Mouse (Mus musculus) embryo, embryonic 11.5 days (tissue): ENCODE measurements at regions not wholly inside any gene's neighbourhood (a gene's known extent, or its start where the extent isn't known, plus 50 kb on each side); places are given as distances from the start of the nearest gene placed in this dataset.

Experiments used
- DNase-seq: peaks from one replicate; pipeline ENCODE4 v3.0.0-alpha.2; 2012; ENCODE audit warnings: low read depth, low spot score

DNA sequence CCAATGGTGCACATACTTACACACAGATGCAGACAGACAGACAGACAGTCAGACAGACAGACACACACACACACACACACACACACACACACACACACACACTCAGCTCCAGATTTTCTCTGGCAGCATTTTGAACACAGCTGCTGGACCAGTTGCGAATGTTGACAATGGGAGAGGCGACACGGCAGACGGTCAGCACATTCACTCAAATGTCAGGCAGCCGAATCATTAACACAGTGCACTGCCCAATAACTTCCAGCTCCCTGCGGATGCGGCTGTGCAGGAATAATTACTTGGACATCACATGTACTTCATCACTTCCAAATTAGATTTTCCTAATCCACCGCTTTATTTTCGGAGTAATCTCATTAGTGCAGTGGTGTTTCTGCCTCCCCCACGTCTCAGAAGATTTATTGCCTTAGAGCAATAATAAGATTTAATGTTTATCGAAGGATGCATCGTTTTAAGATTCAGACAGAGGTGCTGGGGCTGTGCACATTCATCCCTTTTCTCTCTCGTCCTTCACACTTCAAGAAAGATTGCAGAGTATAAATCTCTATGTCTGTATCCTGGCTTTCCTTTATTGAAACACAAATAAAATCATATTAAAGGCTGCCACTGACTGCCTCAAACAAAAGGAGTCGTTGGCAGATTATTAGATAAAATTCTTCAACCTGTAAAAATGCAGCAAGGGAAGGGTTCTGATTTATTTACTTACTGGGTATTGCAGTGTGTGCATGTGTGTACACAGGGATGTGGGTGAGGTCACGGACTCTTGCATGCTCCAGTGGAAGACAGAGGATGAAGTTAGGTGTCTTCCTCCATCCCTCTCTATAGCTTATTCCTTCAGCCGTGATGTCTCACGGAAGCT lies 70.9 kb upstream of the Gas2 start:
- DNase-seq, result no peak

- DNase-seq, result no peak
These were observed 70.3 kb upstream of the Gas2 start for GRCm38 (mm10) chr7:51791561-51791863.
